Mouse (Mus musculus) liver, embryonic 14.5 days (tissue): ENCODE results near the gene 9830107B12Rik.

Source experiments
- CTCF ChIP-seq: IDR thresholded peaks from 2 replicates; pipeline ENCODE4 v1.5.1; 2016; ENCODE audit warnings: antibody characterized with exemption, low read depth, control low read depth
- EP300 ChIP-seq: IDR thresholded peaks from 2 replicates; pipeline ENCODE4 v1.6.1; 2016; ENCODE audit warnings: antibody characterized with exemption, low read depth

GRCm38 (mm10) chr17:48132810-48133209 is 13.3 kb downstream of the 9830107B12Rik start:
- TF ChIP-seq CTCF (no peak), EP300 (no peak)
